Mouse (Mus musculus) NIH3T3 (cell line): ENCODE measurements around the gene Ptprj.
"Not testable (repeated sequence)": the region's sequence is repeated elsewhere in the genome, so short reads cannot be mapped to it uniquely, and the experiment has no call there.

Experiments
- DNase-seq: peaks from one replicate; pipeline ENCODE4 v3.0.0-alpha.2; 2012; ENCODE audit warnings: low read depth

The Ptprj gene

DNA sequence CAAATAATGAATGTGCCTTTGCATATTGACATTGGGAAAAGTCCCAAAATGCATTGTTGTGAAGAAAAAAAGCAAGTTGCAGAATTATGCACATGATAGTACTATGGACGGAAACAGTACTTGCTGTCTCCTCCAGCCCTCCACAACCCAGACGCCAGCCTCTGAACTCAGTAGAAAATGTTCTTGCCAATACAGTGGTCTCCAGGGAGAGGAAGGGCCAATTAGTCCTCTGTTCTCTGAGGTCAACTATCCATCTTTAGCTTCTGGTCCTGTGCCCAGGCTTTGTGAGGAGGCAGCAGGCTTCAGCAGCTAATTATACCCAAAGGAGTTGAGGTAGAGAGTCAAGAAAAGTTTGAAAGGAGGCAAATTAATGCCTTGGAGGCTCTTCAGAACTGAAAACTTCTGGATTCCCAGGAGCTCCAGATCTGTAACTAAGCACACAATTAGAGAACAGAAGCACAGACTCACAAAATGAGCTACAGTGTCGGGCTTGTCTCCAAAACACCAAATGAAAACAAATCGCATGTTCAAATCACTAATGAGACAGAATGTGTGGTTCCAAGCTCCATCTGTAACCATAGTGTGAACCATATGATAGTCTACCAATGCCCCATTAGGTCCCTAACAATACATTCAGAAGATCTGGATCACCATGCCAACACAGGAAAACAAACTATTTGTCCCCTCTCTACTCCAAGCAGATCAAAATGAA lies 166.2 kb downstream of the Ptprj start:
- DNase-seq, result not testable (repeated sequence)

DNA sequence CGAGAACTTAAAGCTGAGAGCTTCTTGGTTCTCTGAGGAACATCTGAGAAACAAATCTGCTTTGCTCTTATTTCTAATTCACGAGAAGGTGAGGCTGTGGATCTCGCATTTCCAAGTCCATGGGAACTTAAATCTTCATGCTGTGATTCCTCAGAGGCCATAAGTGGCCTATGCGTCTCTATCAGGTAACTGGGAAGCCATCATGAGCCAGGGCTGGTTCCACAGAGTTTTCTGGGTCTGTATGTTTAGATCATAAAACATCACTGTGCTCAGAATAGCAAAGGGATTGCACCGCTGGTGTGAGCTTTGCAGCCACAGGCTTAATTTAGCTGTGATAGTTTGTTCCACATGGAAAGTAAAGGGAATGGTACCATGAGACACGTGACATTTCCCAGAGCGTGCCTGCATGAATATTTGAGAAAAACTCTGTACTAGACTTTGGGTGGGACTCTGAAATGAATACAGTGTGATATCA lies 181.8 kb downstream of the Ptprj start, which contains the start of gene Olfr1274-ps:
Olfr1274-ps (plus strand) TSS at position 51 of the 475 bp plus-strand sequence.
- DNase-seq, result not testable (repeated sequence)
